Mouse (Mus musculus): ENCODE measurements around the gene Otud7a. TPM values are rescaled to one million over a fixed set of nuclear protein-coding genes. Genes with fewer than 3 reads are reported as not detected.
A peak's percentile ranks its signal among the peaks of the same experiment; 100 is the strongest.
"Not testable (repeated sequence)": the region's sequence is repeated elsewhere in the genome, so short reads cannot be mapped to it uniquely, and the experiment has no call there.

Gene Otud7a
- polyA plus RNA-seq, 1 experiment from 2014 or later: 2.5 TPM

GRCm38 (mm10) chr7:63665496-63665895 is 220.9 kb downstream of the Otud7a start:
- ATAC-seq: no peak
- WGBS: 65% methylated on average over 3 of the region's 3 CpGs

GRCm38 (mm10) chr7:63667986-63668741 is 223.6 kb downstream of the Otud7a start:
- H3K9ac ChIP-seq (replicated peaks; ENCODE audit: low read depth, low read length): peak overlapping the region; percentile 7
- peak; percentile 49 for ATAC-seq
- no peaks in the 10 kb centered on the region for H3K36me3 ChIP-seq (ENCODE audit: control insufficient read depth, insufficient read depth)
- no peak overlapping the region for H3K4me3 ChIP-seq (replicated peaks; ENCODE audit: low read length)
- peak overlapping the region; percentile 39 for H3K27ac ChIP-seq (ENCODE audit: low read length)
- WGBS: 29% methylated on average over 15 of the region's 15 CpGs
- no peaks in the 10 kb centered on the region for H3K27me3 ChIP-seq (replicated peaks; ENCODE audit: control insufficient read depth, insufficient read depth, low read length)
- H3K4me2 ChIP-seq (ENCODE audit: low read length): peak overlapping the region; percentile 37
- H3K4me1 ChIP-seq (replicated peaks; ENCODE audit: control insufficient read depth, insufficient read depth, low read length): peaks cover 21% of the 10 kb centered on the region
- H3K9me3 ChIP-seq (ENCODE audit: control insufficient read depth, low read length): no peaks in the 10 kb centered on the region

More at GRCm38 (mm10) chr7:63665496-63665895, 220.9 kb downstream of the Otud7a start:
- H3K9ac ChIP-seq (replicated peaks; ENCODE audit: low read depth, low read length): no peak overlapping the region
- H3K27me3 ChIP-seq (replicated peaks; ENCODE audit: control insufficient read depth, insufficient read depth, low read length): no peaks in the 10 kb centered on the region
- H3K4me2 ChIP-seq (ENCODE audit: low read length): no peak overlapping the region
- peaks cover 22% of the 10 kb centered on the region for H3K4me1 ChIP-seq (replicated peaks; ENCODE audit: control insufficient read depth, insufficient read depth, low read length)
- H3K27ac ChIP-seq (ENCODE audit: low read length): no peak overlapping the region
- H3K36me3 ChIP-seq (ENCODE audit: control insufficient read depth, insufficient read depth): no peaks in the 10 kb centered on the region
- H3K9me3 ChIP-seq (ENCODE audit: control insufficient read depth, low read length): no peaks in the 10 kb centered on the region
- H3K4me3 ChIP-seq (replicated peaks; ENCODE audit: low read length): no peak overlapping the region

GRCm38 (mm10) chr7:63668951-63669350 is 224.4 kb downstream of the Otud7a start:
- Histone ChIP-seq H3K27ac (ENCODE audit: low read length) (peak overlapping the region; percentile 39), H3K4me3 (replicated peaks; ENCODE audit: low read length) (no peak overlapping the region), H3K9ac (replicated peaks; ENCODE audit: low read depth, low read length) (no peak overlapping the region), H3K9me3 (ENCODE audit: control insufficient read depth, low read length) (no peaks in the 10 kb centered on the region), H3K36me3 (ENCODE audit: control insufficient read depth, insufficient read depth) (no peaks in the 10 kb centered on the region), H3K4me1 (replicated peaks; ENCODE audit: control insufficient read depth, insufficient read depth, low read length) (peaks cover 21% of the 10 kb centered on the region), H3K4me2 (ENCODE audit: low read length) (no peak overlapping the region), H3K27me3 (replicated peaks; ENCODE audit: control insufficient read depth, insufficient read depth, low read length) (no peaks in the 10 kb centered on the region)
- peak; percentile 65 for ATAC-seq
- 44% methylated on average over 14 of the region's 14 CpGs for WGBS

GRCm38 (mm10) chr7:63670911-63671310 is 226.4 kb downstream of the Otud7a start:
- not testable (repeated sequence) for ATAC-seq
- H3K4me1 ChIP-seq (replicated peaks; ENCODE audit: control insufficient read depth, insufficient read depth, low read length): peaks cover 21% of the 10 kb centered on the region

GRCm38 (mm10) chr7:63671904-63672303 is 227.4 kb downstream of the Otud7a start:
- Histone ChIP-seq H3K27ac (ENCODE audit: low read length) (no peak overlapping the region), H3K9me3 (ENCODE audit: control insufficient read depth, low read length) (no peaks in the 10 kb centered on the region), H3K4me3 (replicated peaks; ENCODE audit: low read length) (no peak overlapping the region), H3K4me1 (replicated peaks; ENCODE audit: control insufficient read depth, insufficient read depth, low read length) (peaks cover 21% of the 10 kb centered on the region), H3K9ac (replicated peaks; ENCODE audit: low read depth, low read length) (no peak overlapping the region), H3K27me3 (replicated peaks; ENCODE audit: control insufficient read depth, insufficient read depth, low read length) (no peaks in the 10 kb centered on the region), H3K4me2 (ENCODE audit: low read length) (no peak overlapping the region), H3K36me3 (ENCODE audit: control insufficient read depth, insufficient read depth) (no peaks in the 10 kb centered on the region)
- 18% methylated on average over 3 of the region's 3 CpGs for WGBS
- peak; percentile 80 for ATAC-seq

More at GRCm38 (mm10) chr7:63670911-63671310, 226.4 kb downstream of the Otud7a start:
- not testable (repeated sequence) for H3K27me3 ChIP-seq (replicated peaks; ENCODE audit: control insufficient read depth, insufficient read depth, low read length); H3K36me3 ChIP-seq (ENCODE audit: control insufficient read depth, insufficient read depth); H3K9me3 ChIP-seq (ENCODE audit: control insufficient read depth, low read length); H3K4me2 ChIP-seq (ENCODE audit: low read length); H3K27ac ChIP-seq (ENCODE audit: low read length); H3K4me3 ChIP-seq (replicated peaks; ENCODE audit: low read length); H3K9ac ChIP-seq (replicated peaks; ENCODE audit: low read depth, low read length)
- WGBS: 92% methylated on average over 1 of the region's 1 CpGs

- 91% methylated on average over 5 of the region's 5 CpGs for WGBS
- H3K9me3 ChIP-seq (ENCODE audit: control insufficient read depth, low read length): no peaks in the 10 kb centered on the region
These were observed 232.1 kb downstream of the Otud7a start for GRCm38 (mm10) chr7:63676631-63677030.

GRCm38 (mm10) chr7:63677149-63677548 is 232.6 kb downstream of the Otud7a start:
- no peaks in the 10 kb centered on the region for H3K4me1 ChIP-seq (replicated peaks; ENCODE audit: control insufficient read depth, insufficient read depth, low read length)
- no peaks in the 10 kb centered on the region for H3K27me3 ChIP-seq (replicated peaks; ENCODE audit: control insufficient read depth, insufficient read depth, low read length)
- 72% methylated on average over 2 of the region's 2 CpGs for WGBS
- no peak overlapping the region for H3K9ac ChIP-seq (replicated peaks; ENCODE audit: low read depth, low read length)
- no peaks in the 10 kb centered on the region for H3K9me3 ChIP-seq (ENCODE audit: control insufficient read depth, low read length)
- no peak for ATAC-seq
- no peak overlapping the region for H3K4me3 ChIP-seq (replicated peaks; ENCODE audit: low read length)
- H3K27ac ChIP-seq (ENCODE audit: low read length): no peak overlapping the region
- H3K36me3 ChIP-seq (ENCODE audit: control insufficient read depth, insufficient read depth): no peaks in the 10 kb centered on the region
- H3K4me2 ChIP-seq (ENCODE audit: low read length): no peak overlapping the region

More at GRCm38 (mm10) chr7:63676631-63677030, 232.1 kb downstream of the Otud7a start:
- H3K9ac ChIP-seq (replicated peaks; ENCODE audit: low read depth, low read length): no peak overlapping the region
- H3K27ac ChIP-seq (ENCODE audit: low read length): no peak overlapping the region
- ATAC-seq: no peak
- H3K27me3 ChIP-seq (replicated peaks; ENCODE audit: control insufficient read depth, insufficient read depth, low read length): no peaks in the 10 kb centered on the region
- H3K4me3 ChIP-seq (replicated peaks; ENCODE audit: low read length): no peak overlapping the region
- 0 out of 2 replicates have a peak, but pooled peaks cover 3% of the 10 kb centered on the region for H3K4me1 ChIP-seq (replicated peaks; ENCODE audit: control insufficient read depth, insufficient read depth, low read length)
- no peak overlapping the region for H3K4me2 ChIP-seq (ENCODE audit: low read length)
- H3K36me3 ChIP-seq (ENCODE audit: control insufficient read depth, insufficient read depth): no peaks in the 10 kb centered on the region

- no peak overlapping the region for H3K27ac ChIP-seq (ENCODE audit: low read length)
- no peak overlapping the region for H3K4me2 ChIP-seq (ENCODE audit: low read length)
- no peak overlapping the region for H3K9ac ChIP-seq (replicated peaks; ENCODE audit: low read depth, low read length)
- no peaks in the 10 kb centered on the region for H3K36me3 ChIP-seq (ENCODE audit: control insufficient read depth, insufficient read depth)
- no peaks in the 10 kb centered on the region for H3K27me3 ChIP-seq (replicated peaks; ENCODE audit: control insufficient read depth, insufficient read depth, low read length)
- no peaks in the 10 kb centered on the region for H3K9me3 ChIP-seq (ENCODE audit: control insufficient read depth, low read length)
- 92% methylated on average over 4 of the region's 4 CpGs for WGBS
- H3K4me1 ChIP-seq (replicated peaks; ENCODE audit: control insufficient read depth, insufficient read depth, low read length): no peaks in the 10 kb centered on the region
- H3K4me3 ChIP-seq (replicated peaks; ENCODE audit: low read length): no peak overlapping the region
- no peak for ATAC-seq
These were observed 242.5 kb downstream of the Otud7a start for GRCm38 (mm10) chr7:63687056-63687455.

GRCm38 (mm10) chr7:63697921-63698320 is 253.4 kb downstream of the Otud7a start:
- ATAC-seq: no peak

More at GRCm38 (mm10) chr7:63697921-63698320, 253.4 kb downstream of the Otud7a start:
- no peaks in the 10 kb centered on the region for H3K36me3 ChIP-seq (ENCODE audit: control insufficient read depth, insufficient read depth)
- H3K9ac ChIP-seq (replicated peaks; ENCODE audit: low read depth, low read length): no peak overlapping the region
- 79% methylated on average over 4 of the region's 4 CpGs for WGBS
- H3K27ac ChIP-seq (ENCODE audit: low read length): no peak overlapping the region
- no peak overlapping the region for H3K4me3 ChIP-seq (replicated peaks; ENCODE audit: low read length)
- H3K4me1 ChIP-seq (replicated peaks; ENCODE audit: control insufficient read depth, insufficient read depth, low read length): no peaks in the 10 kb centered on the region
- H3K9me3 ChIP-seq (ENCODE audit: control insufficient read depth, low read length): no peaks in the 10 kb centered on the region
- no peak overlapping the region for H3K4me2 ChIP-seq (ENCODE audit: low read length)
- no peaks in the 10 kb centered on the region for H3K27me3 ChIP-seq (replicated peaks; ENCODE audit: control insufficient read depth, insufficient read depth, low read length)

Data from forebrain, embryonic 16.5 days (tissue).